Mouse (Mus musculus): ENCODE data around the gene Nab2. TPM values are rescaled to one million over a fixed set of nuclear protein-coding genes. Genes with fewer than 3 reads are reported as not detected.
"Not testable (repeated sequence)": the region's sequence is repeated elsewhere in the genome, so short reads cannot be mapped to it uniquely, and the experiment has no call there.

The Nab2 gene
- total RNA-seq, 2 experiments from 2014 or later, result 2.3 to 4.4 TPM

GRCm38 (mm10) chr10:127657617-127658016, 10.8 kb downstream of the Nab2 start:
- DNase-seq; intact Hi-C loops (cut with DNase I): not testable (repeated sequence)

GRCm38 (mm10) chr10:127654970-127655579, 13.3 kb downstream of the Nab2 start:
- DNase-seq, result no peak
- intact Hi-C loops (cut with DNase I), result no loop called here

GRCm38 (mm10) chr10:127652906-127653638, 15.3 kb downstream of the Nab2 start:
- no peak for DNase-seq
- intact Hi-C loops (cut with DNase I), result no loop called here

- intact Hi-C loops (cut with DNase I), result loop anchor here (10.0 kb wide), 1 partner anchor 89 kb away; the partner anchor contains the start of gene Zbtb39
- no peak for DNase-seq
These were observed 22.6 kb downstream of the Nab2 start for GRCm38 (mm10) chr10:127645791-127646190.

- peak; percentile 81 to 83 for DNase-seq
- intact Hi-C loops (cut with DNase I), result loop anchor here (2.0 to 10.0 kb wide), 4 partner anchors 19 to 293 kb away; partner anchors contain the start of gene Zbtb39
These were observed 24.7 kb downstream of the Nab2 start for GRCm38 (mm10) chr10:127643553-127644238.

GRCm38 (mm10) chr10:127642772-127643552, 25.4 kb downstream of the Nab2 start, which contains the start of gene Stat6:
Gene Stat6 (plus strand): TSS chr10:127642986.
- intact Hi-C loops (cut with DNase I), result loop anchor here (2.0 to 10.0 kb wide), 4 partner anchors 20 to 294 kb away; partner anchors contain the start of gene Zbtb39
- DNase-seq, result peak; percentile 71

GRCm38 (mm10) chr10:127641861-127642771, 26.3 kb downstream of the Nab2 start:
- intact Hi-C loops (cut with DNase I), result loop anchor here (2.0 to 10.0 kb wide), 4 partner anchors 21 to 295 kb away; partner anchors contain the start of gene Zbtb39

GRCm38 (mm10) chr10:127640421-127640820, 27.9 kb downstream of the Nab2 start:
- DNase-seq, result no peak
- intact Hi-C loops (cut with DNase I), result loop anchor here (5.0 to 10.0 kb wide), 2 partner anchors 37 to 94 kb away; partner anchors contain the start of gene Zbtb39

More at GRCm38 (mm10) chr10:127641861-127642771, 26.3 kb downstream of the Nab2 start:
- DNase-seq, result peak; percentile 85 to 90

- DNase-seq, result no peak
- intact Hi-C loops (cut with DNase I), result no loop called here
These were observed 35.6 kb downstream of the Nab2 start for GRCm38 (mm10) chr10:127632668-127633271.

- intact Hi-C loops (cut with DNase I), result no loop called here
- DNase-seq, result peak in 1 of 2 experiments; percentile 49
These were observed 36.8 kb downstream of the Nab2 start for GRCm38 (mm10) chr10:127631261-127632214.

- DNase-seq, result no peak
- intact Hi-C loops (cut with DNase I), result no loop called here
These were observed 41.9 kb downstream of the Nab2 start for GRCm38 (mm10) chr10:127626433-127626832.

- DNase-seq, result no peak
These were observed 44.7 kb downstream of the Nab2 start for GRCm38 (mm10) chr10:127623439-127624216.

GRCm38 (mm10) chr10:127622661-127623060, 45.7 kb downstream of the Nab2 start:
- no peak for DNase-seq
- intact Hi-C loops (cut with DNase I), result no loop called here

More at GRCm38 (mm10) chr10:127623439-127624216, 44.7 kb downstream of the Nab2 start:
- intact Hi-C loops (cut with DNase I), result no loop called here

- DNase-seq, result peak; percentile 70 to 77
- intact Hi-C loops (cut with DNase I), result no loop called here
These were observed 46.3 kb downstream of the Nab2 start for GRCm38 (mm10) chr10:127622057-127622392.

GRCm38 (mm10) chr10:127621191-127622056, 46.9 kb downstream of the Nab2 start:
- intact Hi-C loops (cut with DNase I), result loop anchor here (2.0 kb wide), 1 partner anchor 45 kb away; no protein-coding TSS in a partner anchor
- DNase-seq, result peak; percentile 93
